Mouse (Mus musculus) midbrain, embryonic 10.5 days (tissue): Measurements from ENCODE around the gene Fam69a. TPM values are rescaled to one million over a fixed set of nuclear protein-coding genes. Genes with fewer than 3 reads are reported as not detected.

Experiments used
- DNase-seq: peaks from one replicate; pipeline ENCODE4 v3.0.0-alpha.2; 2017; ENCODE audit warnings: low spot score
- H3K27ac ChIP-seq: fragments of 300-500 bp; sonication (generic); replicated peaks from 2 replicates; pipeline ENCODE4 v1.5.1; 2016; ENCODE audit warnings: mild to moderate bottlenecking
- H3K27me3 ChIP-seq: fragments of 300-500 bp; sonication (generic); 2 replicates; pipeline ENCODE4 v1.6.1; 2016; ENCODE audit warnings: low read depth, mild to moderate bottlenecking; ENCODE audit not compliant: poor library complexity, severe bottlenecking
- H3K36me3 ChIP-seq: fragments of 300-500 bp; sonication (generic); 2 replicates; pipeline ENCODE4 v1.6.1; 2016; ENCODE audit warnings: mild to moderate bottlenecking, moderate library complexity
- H3K4me1 ChIP-seq: fragments of 300-500 bp; sonication (generic); 2 replicates; pipeline ENCODE4 v1.6.1; 2016
- H3K4me3 ChIP-seq: fragments of 300-500 bp; sonication (generic); 2 replicates; pipeline ENCODE4 v1.5.1; 2016; ENCODE audit warnings: mild to moderate bottlenecking, moderate library complexity
- H3K9me3 ChIP-seq: fragments of 300-500 bp; sonication (generic); replicated peaks from 2 replicates; pipeline ENCODE4 v1.6.1; 2016; ENCODE audit warnings: mild to moderate bottlenecking
- WGBS: fragments of 180-500 bp; shearing (Covaris S2); methylation state at CpG from one replicate; pipeline ENCODE4 v1.1.7; 2016; 5-methylcytosine and 5-hydroxymethylcytosine counted together
- polyA plus RNA-seq: library from polyadenylated mRNA; unstranded; fragments of >200 nt; fragmentation: Nextera tagmentation; extraction: Ambion mirVana; gene quantifications from 2 replicates; pipeline ENCODE4 v1.2.1, GENCODE M21; 2016

Fam69a gene
- polyA plus RNA-seq, 1 experiment from 2014 or later: 18.3 TPM

DNA sequence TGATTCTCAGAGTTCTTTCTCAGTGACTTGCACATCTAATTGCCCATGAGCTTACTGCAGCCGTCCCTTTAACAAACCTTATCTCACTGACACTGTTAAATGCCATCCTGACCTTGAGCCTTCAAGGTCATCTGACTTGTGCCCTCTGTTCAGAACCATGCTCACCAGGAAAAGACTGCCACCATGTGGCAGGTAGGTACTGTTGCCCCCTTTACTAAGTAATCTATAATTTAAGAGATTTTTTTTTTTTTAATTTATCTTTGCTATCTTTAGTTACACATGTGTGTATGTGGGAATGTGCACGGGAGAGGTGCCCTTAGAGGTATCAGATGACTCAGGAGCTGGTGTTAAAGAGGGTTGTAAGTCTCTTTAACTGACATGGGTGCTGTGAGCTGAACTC, 18.2 kb upstream of the Fam69a start:
- Histone ChIP-seq H3K9me3 (no peaks in the 10 kb centered on the region), H3K4me1 (no peaks in the 10 kb centered on the region), H3K27ac (no peak overlapping the region), H3K36me3 (no peaks in the 10 kb centered on the region), H3K27me3 (no peaks in the 10 kb centered on the region), H3K4me3 (no peak overlapping the region)
- DNase-seq: no peak
- WGBS: 71% methylated on average over 2 of the region's 2 CpGs

DNA sequence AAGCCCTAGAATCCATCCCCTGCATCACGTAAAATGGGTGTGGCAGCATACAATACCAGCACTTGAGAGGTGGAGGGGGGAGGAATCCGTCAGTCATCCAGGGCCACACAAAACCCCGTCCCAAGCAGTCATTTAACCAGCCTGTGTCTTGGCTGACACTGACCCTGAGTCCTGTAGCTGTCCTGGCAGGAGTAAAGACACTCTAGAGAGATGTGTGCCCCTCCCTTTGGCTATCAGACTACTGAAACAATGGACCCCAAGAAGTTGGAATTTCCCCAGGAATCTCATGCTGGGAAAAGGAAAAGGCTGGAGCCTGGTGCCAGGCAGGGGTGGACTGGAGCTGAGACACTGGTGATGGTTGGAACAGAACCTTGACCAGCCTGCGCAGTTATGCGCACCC, 15.8 kb upstream of the Fam69a start:
- no peak overlapping the region for H3K4me3 ChIP-seq
- 74% methylated on average over 5 of the region's 5 CpGs for whole genome bisulfite sequencing
- no peaks in the 10 kb centered on the region for H3K36me3 ChIP-seq
- H3K9me3 ChIP-seq: no peaks in the 10 kb centered on the region
- no peak overlapping the region for H3K27ac ChIP-seq
- no peaks in the 10 kb centered on the region for H3K4me1 ChIP-seq
- DNase-seq: no peak
- no peaks in the 10 kb centered on the region for H3K27me3 ChIP-seq

DNA sequence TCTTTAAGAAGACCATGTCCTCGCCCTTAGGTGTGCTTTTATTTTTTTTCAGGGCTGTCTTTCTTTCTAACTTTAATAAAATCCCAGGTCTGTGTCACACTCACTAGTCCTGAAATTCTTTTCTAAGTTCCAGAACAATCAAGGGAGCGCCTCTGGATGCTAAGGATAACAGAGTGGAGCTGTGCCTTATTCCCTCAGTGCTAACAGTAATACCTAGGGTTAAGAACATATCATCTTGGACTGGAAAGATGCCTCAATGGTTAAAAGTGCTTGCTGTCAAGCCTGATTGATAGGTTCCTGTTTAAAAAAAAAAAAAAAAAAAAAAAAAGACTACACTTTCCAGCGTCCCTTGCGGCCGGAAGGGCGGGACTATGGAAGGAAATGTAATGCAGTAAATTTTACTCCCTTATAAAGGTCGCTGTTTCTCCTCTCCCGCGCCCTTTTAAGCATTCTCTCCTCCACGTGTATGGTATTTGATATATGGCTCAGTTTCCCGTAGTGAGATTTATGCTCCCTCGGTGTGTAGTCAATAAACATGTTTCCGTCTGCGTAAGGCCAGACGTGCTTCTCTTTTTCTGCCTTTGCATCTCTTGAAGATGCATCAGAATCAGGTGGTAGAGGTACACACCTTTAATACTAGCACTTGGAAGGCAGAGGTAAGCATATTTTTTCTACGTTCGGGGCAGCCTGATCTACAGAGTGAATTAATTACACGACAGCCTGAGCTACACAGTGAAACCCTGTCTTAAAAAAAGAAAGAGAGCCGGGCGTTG, 14.1 kb upstream of the Fam69a start:
- peak; percentile 50 for DNase-seq
- no peaks in the 10 kb centered on the region for H3K27me3 ChIP-seq
- H3K4me1 ChIP-seq: no peaks in the 10 kb centered on the region
- H3K27ac ChIP-seq: peak overlapping the region; percentile 83
- no peaks in the 10 kb centered on the region for H3K9me3 ChIP-seq
- peak overlapping the region; percentile 64 for H3K4me3 ChIP-seq
- WGBS: 19% methylated on average over 20 of the region's 20 CpGs
- H3K36me3 ChIP-seq: no peaks in the 10 kb centered on the region

DNA sequence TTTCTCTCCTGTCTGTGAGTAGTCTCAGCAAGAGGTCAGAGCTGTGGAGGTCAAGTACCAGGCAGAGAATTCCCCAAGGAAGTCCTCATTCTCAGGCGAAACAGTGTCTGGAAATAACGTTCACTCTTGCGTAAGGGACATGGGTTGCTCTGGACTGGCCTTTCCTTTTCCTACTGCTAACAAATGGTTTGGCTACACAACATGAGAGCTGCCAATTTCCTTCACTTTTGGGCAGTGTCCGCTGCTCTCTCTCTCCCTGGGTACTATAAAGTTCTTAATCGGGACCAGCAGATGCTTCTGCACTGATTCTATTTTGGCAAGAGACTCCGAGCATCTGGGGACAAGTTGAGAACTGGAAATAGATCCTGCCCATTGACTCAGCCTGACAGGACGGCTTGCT, 10.8 kb upstream of the Fam69a start:
- Histone ChIP-seq H3K4me3 (no peak overlapping the region), H3K27ac (no peak overlapping the region), H3K9me3 (no peaks in the 10 kb centered on the region), H3K4me1 (no peaks in the 10 kb centered on the region), H3K27me3 (no peaks in the 10 kb centered on the region), H3K36me3 (no peaks in the 10 kb centered on the region)
- no peak for DNase-seq
- WGBS: 75% methylated on average over 7 of the region's 7 CpGs

DNA sequence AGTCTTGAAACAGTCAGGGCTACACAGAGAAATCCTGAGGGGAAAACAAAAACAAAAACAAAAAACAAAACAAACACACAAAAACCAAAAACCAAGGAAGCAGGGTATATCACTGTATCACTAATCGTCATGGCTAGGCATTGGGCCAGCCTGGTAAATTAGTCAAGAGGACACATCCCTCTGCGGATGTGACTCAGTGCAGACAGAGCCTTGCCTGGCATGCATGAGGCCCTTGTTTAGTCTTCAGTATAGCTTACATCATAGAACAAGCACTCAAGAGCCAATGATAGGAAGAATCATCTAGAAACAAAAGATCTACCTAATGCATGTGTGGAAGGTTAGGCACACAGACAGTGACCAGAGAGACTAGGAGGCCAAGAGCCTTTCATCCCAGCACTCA, 9.1 kb upstream of the Fam69a start:
- H3K4me3 ChIP-seq: no peak overlapping the region
- no peaks in the 10 kb centered on the region for H3K36me3 ChIP-seq
- WGBS: 90% methylated on average over 2 of the region's 2 CpGs
- H3K27me3 ChIP-seq: no peaks in the 10 kb centered on the region
- H3K4me1 ChIP-seq: no peaks in the 10 kb centered on the region
- no peak for DNase-seq
- H3K9me3 ChIP-seq: no peaks in the 10 kb centered on the region
- H3K27ac ChIP-seq: no peak overlapping the region

DNA sequence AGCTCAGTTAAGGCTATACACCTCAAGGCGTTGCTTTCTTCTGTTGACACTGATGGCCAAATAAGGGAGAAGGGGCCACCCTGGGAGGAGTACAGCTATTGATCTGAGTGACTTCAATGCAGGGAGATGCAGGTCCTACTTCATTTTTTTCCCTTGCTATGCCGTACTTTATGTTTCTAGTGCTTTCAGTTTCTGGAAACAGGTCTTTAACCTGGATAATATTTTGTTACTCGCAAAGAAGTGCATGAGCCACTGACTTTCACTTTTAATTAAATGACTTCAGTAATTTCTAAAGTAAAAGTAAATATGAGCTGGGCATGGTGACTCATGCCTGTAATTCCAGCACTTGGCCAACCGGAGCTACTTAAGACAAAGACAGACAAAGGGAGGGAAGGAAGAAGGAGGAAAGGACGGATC, 958 bp upstream of the Fam69a start:
- peak overlapping the region; percentile 96 for H3K27ac ChIP-seq
- peak overlapping the region; percentile 92 for H3K4me3 ChIP-seq
- no peaks in the 10 kb centered on the region for H3K9me3 ChIP-seq
- no peaks in the 10 kb centered on the region for H3K27me3 ChIP-seq
- H3K36me3 ChIP-seq: no peaks in the 10 kb centered on the region
- peak; percentile 21 for DNase-seq
- WGBS: 21% methylated on average over 5 of the region's 5 CpGs
- H3K4me1 ChIP-seq: peaks cover 15% of the 10 kb centered on the region

DNA sequence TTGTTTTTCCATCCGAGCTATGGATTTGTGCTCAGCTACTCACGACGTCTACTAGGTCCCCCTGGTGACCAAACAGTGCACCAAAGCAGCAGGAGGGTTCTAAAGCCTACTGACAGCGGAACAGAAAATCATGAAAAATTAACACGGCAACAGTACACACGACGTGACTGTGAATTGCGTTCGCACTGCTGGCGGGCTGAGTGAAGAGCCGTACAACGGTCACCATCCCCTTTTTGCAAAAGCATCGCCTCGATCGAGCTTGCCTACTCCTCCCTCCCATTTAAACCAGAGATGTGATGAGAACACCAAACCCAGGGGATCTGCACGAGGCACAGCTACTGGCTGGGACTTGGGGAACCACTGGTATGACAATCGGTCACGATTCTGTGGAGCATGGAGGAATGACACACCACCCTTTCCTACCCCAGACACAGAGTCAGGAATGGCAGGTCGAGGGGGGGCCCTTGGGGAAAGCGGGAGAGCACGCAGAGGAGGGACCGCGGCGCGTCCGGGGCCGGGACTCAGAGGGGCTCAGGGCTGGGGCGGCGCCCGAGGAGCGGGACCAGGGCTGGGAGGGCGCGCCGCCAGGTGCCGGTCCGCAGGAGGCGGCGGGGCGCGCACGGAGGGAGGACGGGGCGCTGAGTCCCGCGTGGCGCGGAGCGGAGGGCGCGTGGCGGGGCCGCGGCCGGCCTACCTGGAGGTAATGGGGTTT, 474 bp downstream of the Fam69a start:
- no peaks in the 10 kb centered on the region for H3K9me3 ChIP-seq
- peak overlapping the region; percentile 96 for H3K27ac ChIP-seq
- peaks cover 15% of the 10 kb centered on the region for H3K4me1 ChIP-seq
- no peaks in the 10 kb centered on the region for H3K36me3 ChIP-seq
- peak; percentile 76 for DNase-seq
- WGBS: under 1% methylated on average over 51 of the region's 54 CpGs
- H3K27me3 ChIP-seq: no peaks in the 10 kb centered on the region
- H3K4me3 ChIP-seq: peak overlapping the region; percentile 92

DNA sequence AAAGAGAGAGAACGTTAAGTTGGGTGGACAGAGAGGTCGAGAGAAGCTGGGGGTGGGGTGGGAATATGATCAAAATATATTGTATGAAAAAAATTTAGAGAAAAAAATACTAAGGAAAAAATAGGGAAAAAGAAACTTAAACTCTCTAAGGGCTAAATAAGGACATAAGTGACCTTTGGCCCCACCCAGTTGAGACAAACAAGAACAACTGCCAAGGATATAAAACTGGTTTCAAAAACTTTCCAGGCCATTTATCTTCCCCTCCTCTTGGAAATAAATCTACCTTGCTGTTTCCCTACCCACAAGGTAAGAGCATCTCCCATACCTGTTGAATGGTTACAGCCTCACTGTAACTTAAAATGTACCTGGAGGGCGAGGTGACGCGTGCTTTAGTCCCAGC, 2.9 kb downstream of the Fam69a start:
- Histone ChIP-seq H3K9me3 (no peaks in the 10 kb centered on the region), H3K4me3 (no peak overlapping the region), H3K27me3 (no peaks in the 10 kb centered on the region), H3K36me3 (no peaks in the 10 kb centered on the region), H3K27ac (no peak overlapping the region), H3K4me1 (peaks cover 15% of the 10 kb centered on the region)
- WGBS: 93% methylated on average over 5 of the region's 5 CpGs
- no peak for DNase-seq

DNA sequence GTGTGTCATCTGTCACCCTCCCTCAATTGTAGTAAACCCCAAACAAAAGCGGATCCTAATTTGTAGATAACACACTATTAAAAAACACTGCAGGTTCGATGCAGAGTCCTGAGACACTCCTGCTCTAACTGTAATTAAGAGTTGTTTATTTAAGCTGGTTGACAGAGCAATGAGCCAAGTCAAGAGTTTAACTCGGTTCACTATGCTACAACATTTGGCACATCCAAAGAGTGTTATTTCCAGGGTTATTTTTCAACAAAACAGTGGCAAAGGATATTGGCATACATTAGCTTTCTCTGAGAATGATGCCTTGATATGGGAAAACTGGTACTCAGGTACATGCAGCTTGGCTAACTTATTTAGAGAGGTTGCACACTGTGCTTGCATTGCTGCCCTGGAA, 4.9 kb downstream of the Fam69a start:
- Histone ChIP-seq H3K4me3 (no peak overlapping the region), H3K4me1 (peaks cover 9% of the 10 kb centered on the region; the same call in 1 of the 2 replicates), H3K36me3 (no peaks in the 10 kb centered on the region), H3K27me3 (no peaks in the 10 kb centered on the region), H3K27ac (no peak overlapping the region), H3K9me3 (no peaks in the 10 kb centered on the region)
- WGBS: 86% methylated on average over 3 of the region's 3 CpGs
- DNase-seq: no peak

DNA sequence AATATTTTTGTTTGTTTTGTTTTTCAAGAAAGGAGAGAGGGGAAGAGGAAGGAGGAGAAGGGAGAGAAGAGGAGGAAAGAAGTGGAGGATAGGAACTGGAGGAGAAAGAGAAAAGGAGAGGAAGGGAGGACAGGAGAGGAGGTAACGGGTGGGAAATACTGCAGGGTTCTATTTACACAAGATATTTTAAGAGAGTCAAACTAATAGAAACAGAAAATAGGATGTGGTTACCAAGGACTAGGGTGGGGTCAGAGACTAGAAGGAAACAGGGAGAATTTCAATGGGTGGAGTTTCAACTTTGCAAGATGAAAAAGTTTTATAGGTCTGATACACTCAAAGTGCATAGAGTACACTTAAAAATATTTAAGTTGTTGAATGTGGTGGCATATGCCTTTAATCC, 7.0 kb downstream of the Fam69a start:
- no peaks in the 10 kb centered on the region for H3K9me3 ChIP-seq
- WGBS: 92% methylated on average over 1 of the region's 1 CpGs
- no peaks in the 10 kb centered on the region for H3K4me1 ChIP-seq
- no peaks in the 10 kb centered on the region for H3K36me3 ChIP-seq
- DNase-seq: no peak
- H3K27ac ChIP-seq: no peak overlapping the region
- no peak overlapping the region for H3K4me3 ChIP-seq
- no peaks in the 10 kb centered on the region for H3K27me3 ChIP-seq

DNA sequence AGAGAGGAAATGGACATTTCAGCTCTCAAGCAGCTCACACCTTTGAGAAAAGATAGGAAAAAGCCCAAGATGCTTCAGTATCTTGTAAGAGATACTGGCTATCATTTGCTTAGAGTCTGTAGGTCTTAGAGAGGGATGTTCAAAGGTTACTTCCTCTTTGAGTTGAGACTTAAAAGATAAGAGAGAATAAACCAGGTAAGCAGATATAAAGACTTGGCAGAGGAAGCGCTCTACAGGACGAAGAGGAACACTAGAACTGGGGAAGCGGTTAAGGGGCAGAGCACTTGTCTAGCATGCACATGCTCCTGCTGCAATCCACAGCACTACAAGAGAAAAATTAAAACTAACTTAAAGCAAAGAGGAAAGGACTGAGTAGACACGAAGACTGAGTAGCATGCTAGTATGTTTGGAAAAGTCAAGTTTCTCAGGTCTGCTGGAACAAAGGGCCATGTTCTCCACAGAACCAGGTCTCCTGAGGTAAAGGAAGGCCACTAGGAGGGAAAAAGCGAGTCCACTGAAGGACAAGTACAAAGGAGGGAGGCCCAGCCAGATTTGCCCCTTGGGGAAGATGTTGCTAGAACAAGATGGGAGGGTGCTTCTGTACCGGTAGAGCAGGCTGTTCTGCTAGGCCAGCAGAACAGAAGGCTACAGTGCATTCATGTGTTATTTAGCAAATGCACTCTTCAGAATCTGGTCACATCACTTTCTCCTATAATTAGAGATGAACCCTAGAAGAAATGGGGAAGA, 8.4 kb downstream of the Fam69a start:
- Histone ChIP-seq H3K27me3 (no peaks in the 10 kb centered on the region), H3K27ac (no peak overlapping the region), H3K36me3 (no peaks in the 10 kb centered on the region), H3K4me3 (no peak overlapping the region), H3K9me3 (no peaks in the 10 kb centered on the region), H3K4me1 (peaks cover 2% of the 10 kb centered on the region; the same call in 1 of the 2 replicates)
- WGBS: 87% methylated on average over 6 of the region's 6 CpGs
- no peak for DNase-seq

DNA sequence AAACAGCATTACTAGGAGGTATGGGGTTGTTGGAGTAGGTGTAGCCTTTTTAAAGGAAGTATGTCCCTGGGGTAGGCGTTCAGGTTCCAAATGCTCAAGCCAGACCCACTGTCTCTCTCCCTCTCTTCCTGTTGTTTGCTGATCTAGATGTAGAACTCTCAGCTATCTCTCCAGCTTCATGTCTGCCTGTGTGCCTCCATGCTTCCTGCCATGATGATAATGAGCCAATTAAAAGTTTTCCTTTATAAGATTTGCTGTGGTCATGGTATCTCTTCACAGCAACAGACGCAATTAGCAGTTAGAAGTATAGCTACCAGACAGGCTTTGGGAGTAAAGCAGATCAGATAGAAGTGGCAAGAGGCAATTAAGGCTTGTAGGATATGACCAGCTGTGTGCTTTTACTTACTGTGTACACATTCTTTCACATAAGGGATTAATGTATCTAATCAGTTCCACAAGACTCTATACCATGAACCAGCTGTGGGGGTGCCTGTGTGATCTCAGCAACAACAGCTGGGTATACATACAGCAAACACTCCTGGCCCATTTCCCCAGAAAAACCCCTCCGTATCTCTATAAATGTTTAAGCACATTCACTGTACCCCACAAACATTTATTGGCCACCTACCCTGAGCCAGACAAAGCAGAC, 9.1 kb downstream of the Fam69a start:
- Histone ChIP-seq H3K9me3 (no peaks in the 10 kb centered on the region), H3K36me3 (no peaks in the 10 kb centered on the region), H3K27ac (no peak overlapping the region), H3K4me1 (peaks cover 5% of the 10 kb centered on the region; the same call in 1 of the 2 replicates), H3K4me3 (no peak overlapping the region), H3K27me3 (no peaks in the 10 kb centered on the region)
- WGBS: 90% methylated on average over 3 of the region's 3 CpGs
- no peak for DNase-seq
